Mouse (Mus musculus): ENCODE measurements around the gene Stard5. TPM values are rescaled to one million over a fixed set of nuclear protein-coding genes. Genes with fewer than 3 reads are reported as not detected.

Gene Stard5
- total and polyA plus RNA-seq, 2 experiments from 2014 or later = 12.1 to 20.0 TPM

DNA sequence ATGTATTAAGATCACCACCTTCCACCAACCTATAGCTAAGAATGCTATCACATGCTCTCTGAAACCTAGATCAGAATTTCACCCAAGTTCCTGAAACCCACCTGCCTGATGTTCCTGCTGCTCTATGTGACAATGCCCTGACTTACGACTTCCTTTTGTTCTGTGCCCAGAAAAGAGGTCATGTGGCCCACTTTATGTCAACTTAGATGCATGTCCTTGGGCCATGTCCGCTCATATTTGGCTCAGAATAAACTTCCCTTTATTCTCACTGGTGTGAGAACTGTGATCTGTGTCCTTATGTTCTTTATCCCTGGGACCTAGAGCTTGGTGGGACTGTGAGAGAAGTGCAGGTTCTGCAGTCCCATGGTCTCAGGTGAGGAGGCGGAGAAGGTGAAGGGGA is 45.5 kb downstream of the Stard5 start:
- WGBS = 66% methylated on average over 3 of the region's 3 CpGs
- Histone ChIP-seq H3K4me2 (ENCODE audit: low read depth, low read length) (no peak overlapping the region), H3K9me3 (replicated peaks; ENCODE audit: control insufficient read depth, low read length) (no peaks in the 10 kb centered on the region), H3K4me1 (ENCODE audit: control insufficient read depth, insufficient read depth) (no peaks in the 10 kb centered on the region), H3K9ac (replicated peaks; ENCODE audit: low read depth, low read length) (no peak overlapping the region), H3K4me3 (ENCODE audit: low read depth, low read length) (no peak overlapping the region), H3K27me3 (ENCODE audit: control insufficient read depth, insufficient read depth, low read length) (no peaks in the 10 kb centered on the region), H3K36me3 (replicated peaks; ENCODE audit: control insufficient read depth, insufficient read depth, low read length) (no peaks in the 10 kb centered on the region), H3K27ac (ENCODE audit: low read depth) (no peak overlapping the region)
- TF ChIP-seq CTCF (IDR thresholded peaks at IDR 0.05; ENCODE audit: low read depth) (no peak), EP300 (IDR thresholded peaks at IDR 0.05; ENCODE audit: low read depth) (no peak)
- ATAC-seq (ENCODE audit: insufficient read depth, low read depth) (no peak), DNase-seq (ENCODE audit: low spot score) (no peak)

DNA sequence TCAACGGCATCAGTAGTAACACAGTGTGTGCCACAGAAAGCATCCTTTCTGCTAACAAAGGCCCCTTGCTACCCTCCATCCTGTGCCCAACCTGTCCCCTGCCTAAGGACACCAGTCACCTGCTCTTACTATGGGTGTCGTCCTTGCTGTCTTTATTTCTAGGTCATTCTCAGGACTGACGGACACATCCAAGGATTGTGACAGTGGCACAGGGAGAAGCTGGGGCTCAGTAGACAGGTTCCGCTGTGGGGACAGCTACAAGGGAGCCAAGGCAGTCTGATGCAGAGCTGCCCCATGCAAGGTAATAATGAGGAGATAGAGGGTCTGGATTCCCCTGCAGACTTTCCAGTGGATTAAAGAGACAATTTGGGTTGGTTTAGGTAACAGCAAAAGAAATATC is 46.7 kb downstream of the Stard5 start:
- Histone ChIP-seq H3K4me3 (ENCODE audit: low read depth, low read length) (no peak overlapping the region), H3K4me1 (ENCODE audit: control insufficient read depth, insufficient read depth) (no peaks in the 10 kb centered on the region), H3K9me3 (replicated peaks; ENCODE audit: control insufficient read depth, low read length) (no peaks in the 10 kb centered on the region), H3K9ac (replicated peaks; ENCODE audit: low read depth, low read length) (no peak overlapping the region), H3K27ac (ENCODE audit: low read depth) (no peak overlapping the region), H3K27me3 (ENCODE audit: control insufficient read depth, insufficient read depth, low read length) (no peaks in the 10 kb centered on the region), H3K36me3 (replicated peaks; ENCODE audit: control insufficient read depth, insufficient read depth, low read length) (no peaks in the 10 kb centered on the region), H3K4me2 (ENCODE audit: low read depth, low read length) (no peak overlapping the region)
- ATAC-seq (ENCODE audit: insufficient read depth, low read depth) (no peak), DNase-seq (ENCODE audit: low spot score) (no peak)
- 78% methylated on average over 4 of the region's 4 CpGs for WGBS
- TF ChIP-seq CTCF (IDR thresholded peaks at IDR 0.05; ENCODE audit: low read depth) (no peak), EP300 (IDR thresholded peaks at IDR 0.05; ENCODE audit: low read depth) (no peak)

DNA sequence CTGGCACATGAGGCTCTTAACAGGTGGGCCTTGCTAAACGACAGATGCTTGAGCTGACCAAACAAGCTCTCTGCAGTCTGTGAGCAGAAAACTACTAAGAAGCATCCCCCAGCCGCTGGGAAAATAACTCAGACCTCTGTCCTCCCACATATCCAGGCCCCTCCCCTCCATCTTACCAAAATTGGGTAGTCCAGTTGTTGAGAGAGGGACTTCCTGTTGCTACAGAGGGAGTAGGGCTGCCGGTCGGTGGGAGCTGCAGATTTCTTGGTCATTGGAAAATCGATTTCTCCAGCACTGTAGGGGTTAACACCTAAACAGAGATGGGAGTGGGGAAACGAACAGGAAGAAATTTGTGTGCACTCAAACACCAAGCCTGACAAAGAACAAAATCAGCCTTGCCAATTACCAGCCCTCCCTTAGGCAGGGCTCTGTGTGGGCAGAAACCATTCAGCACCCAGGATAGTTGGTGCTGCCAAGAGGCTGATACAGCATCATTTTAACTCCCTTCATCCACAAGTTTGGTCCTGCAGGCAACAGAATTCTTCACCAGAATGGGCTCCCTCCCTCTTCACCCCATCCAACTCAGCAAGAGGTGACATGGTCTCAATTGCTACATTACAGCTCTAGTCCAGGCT is 51.0 kb downstream of the Stard5 start:
- no peak for DNase-seq (ENCODE audit: low spot score)

DNA sequence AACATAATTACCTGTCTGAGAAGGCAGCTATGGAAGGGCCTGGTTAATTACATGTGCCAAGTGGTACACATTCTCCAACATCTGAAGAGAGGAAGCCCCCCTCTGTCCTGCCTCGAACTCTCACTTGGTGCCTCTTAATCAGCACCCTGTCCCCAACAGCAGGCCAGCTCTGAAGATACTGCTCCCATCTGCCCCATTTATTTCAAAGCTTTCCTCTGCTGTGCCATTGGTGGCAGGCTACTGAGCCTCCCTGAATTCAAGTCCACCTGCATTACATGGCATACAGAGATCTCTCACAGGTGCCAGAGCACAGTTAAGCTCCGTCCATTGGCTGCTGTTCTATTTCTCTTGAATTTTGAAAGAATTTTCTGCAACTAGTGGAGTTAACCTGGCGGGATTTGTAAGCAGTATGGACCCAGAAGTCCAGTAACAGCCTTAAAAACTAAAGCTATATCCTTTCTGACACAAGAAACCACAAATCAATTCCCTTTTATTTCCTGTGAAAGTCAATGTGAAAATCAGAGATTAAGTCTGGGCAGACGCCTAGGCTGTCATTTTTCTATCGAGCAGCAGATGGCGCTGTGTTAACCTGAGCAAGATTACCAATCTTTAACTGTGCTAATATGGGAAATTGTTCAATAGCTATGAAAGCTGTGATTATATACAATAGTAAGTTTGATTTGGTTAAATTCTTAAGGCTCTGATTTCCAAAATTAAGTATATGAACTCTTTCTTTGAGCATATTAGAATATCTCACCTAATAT is 63.9 kb downstream of the Stard5 start:
- ATAC-seq (ENCODE audit: insufficient read depth, low read depth) (no peak), DNase-seq (ENCODE audit: low spot score) (peak; percentile 12)
- H3K4me3 ChIP-seq (ENCODE audit: low read depth, low read length) = no peak overlapping the region
- TF ChIP-seq CTCF (IDR thresholded peaks at IDR 0.05; ENCODE audit: low read depth) (peak; percentile 66), EP300 (IDR thresholded peaks at IDR 0.05; ENCODE audit: low read depth) (no peak)
- no peak overlapping the region for H3K9ac ChIP-seq (replicated peaks; ENCODE audit: low read depth, low read length)
- no peak overlapping the region for H3K4me2 ChIP-seq (ENCODE audit: low read depth, low read length)
- no peaks in the 10 kb centered on the region for H3K36me3 ChIP-seq (replicated peaks; ENCODE audit: control insufficient read depth, insufficient read depth, low read length)
- no peaks in the 10 kb centered on the region for H3K27me3 ChIP-seq (ENCODE audit: control insufficient read depth, insufficient read depth, low read length)
- H3K9me3 ChIP-seq (replicated peaks; ENCODE audit: control insufficient read depth, low read length) = no peaks in the 10 kb centered on the region
- no peaks in the 10 kb centered on the region for H3K4me1 ChIP-seq (ENCODE audit: control insufficient read depth, insufficient read depth)
- no peak overlapping the region for H3K27ac ChIP-seq (ENCODE audit: low read depth)
- 31% methylated on average over 6 of the region's 6 CpGs for WGBS

More for the DNA sequence above, 51.0 kb downstream of the Stard5 start:
- H3K4me3 ChIP-seq (ENCODE audit: low read depth, low read length) = no peak overlapping the region
- no peak overlapping the region for H3K27ac ChIP-seq (ENCODE audit: low read depth)
- no peak for ATAC-seq (ENCODE audit: insufficient read depth, low read depth)
- no peak overlapping the region for H3K9ac ChIP-seq (replicated peaks; ENCODE audit: low read depth, low read length)
- no peaks in the 10 kb centered on the region for H3K9me3 ChIP-seq (replicated peaks; ENCODE audit: control insufficient read depth, low read length)
- no peaks in the 10 kb centered on the region for H3K27me3 ChIP-seq (ENCODE audit: control insufficient read depth, insufficient read depth, low read length)
- TF ChIP-seq CTCF (IDR thresholded peaks at IDR 0.05; ENCODE audit: low read depth) (no peak), EP300 (IDR thresholded peaks at IDR 0.05; ENCODE audit: low read depth) (no peak)
- H3K4me1 ChIP-seq (ENCODE audit: control insufficient read depth, insufficient read depth) = 0 out of 2 replicates have a peak, but pooled peaks cover 4% of the 10 kb centered on the region
- no peak overlapping the region for H3K4me2 ChIP-seq (ENCODE audit: low read depth, low read length)
- 32% methylated on average over 6 of the region's 6 CpGs for WGBS
- H3K36me3 ChIP-seq (replicated peaks; ENCODE audit: control insufficient read depth, insufficient read depth, low read length) = no peaks in the 10 kb centered on the region

DNA sequence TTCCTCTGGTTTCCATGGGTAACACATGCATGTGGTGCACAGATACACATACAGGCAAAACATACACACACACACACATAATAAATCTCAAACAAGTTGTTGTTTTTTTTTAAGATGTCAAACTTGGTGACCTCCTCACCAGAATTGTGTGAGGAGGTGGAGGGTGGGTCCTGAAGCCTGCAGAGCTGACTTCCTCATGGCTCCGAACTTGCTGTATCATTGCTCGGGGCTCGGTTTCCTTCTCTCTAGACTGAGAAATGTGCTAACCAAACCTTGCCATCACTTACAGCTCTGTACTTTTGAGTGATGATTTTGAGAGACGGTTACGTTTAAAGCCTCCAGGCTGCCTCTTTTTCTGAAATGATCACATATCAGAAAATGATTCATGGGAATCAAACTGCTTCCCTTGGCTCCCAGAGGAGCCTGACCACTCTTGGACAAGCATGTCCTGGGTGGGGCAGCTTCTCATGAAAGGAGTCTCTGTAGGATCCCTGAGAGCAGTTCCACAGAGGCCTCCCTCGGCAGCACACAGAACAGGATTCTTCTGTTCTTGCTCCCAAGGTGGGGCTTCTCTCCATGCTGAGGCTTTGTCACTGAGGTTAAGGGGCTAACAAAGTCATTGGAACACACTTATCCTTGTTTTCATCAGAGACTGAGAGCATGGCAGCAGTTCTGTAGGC is 67.4 kb downstream of the Stard5 start:
- no peaks in the 10 kb centered on the region for H3K4me1 ChIP-seq (ENCODE audit: control insufficient read depth, insufficient read depth)
- H3K4me2 ChIP-seq (ENCODE audit: low read depth, low read length) = no peak overlapping the region
- H3K9ac ChIP-seq (replicated peaks; ENCODE audit: low read depth, low read length) = no peak overlapping the region
- 65% methylated on average over 6 of the region's 6 CpGs for WGBS
- ATAC-seq (ENCODE audit: insufficient read depth, low read depth) (no peak), DNase-seq (ENCODE audit: low spot score) (no peak)
- H3K27me3 ChIP-seq (ENCODE audit: control insufficient read depth, insufficient read depth, low read length) = no peaks in the 10 kb centered on the region
- H3K27ac ChIP-seq (ENCODE audit: low read depth) = no peak overlapping the region
- H3K4me3 ChIP-seq (ENCODE audit: low read depth, low read length) = no peak overlapping the region
- H3K36me3 ChIP-seq (replicated peaks; ENCODE audit: control insufficient read depth, insufficient read depth, low read length) = no peaks in the 10 kb centered on the region
- no peaks in the 10 kb centered on the region for H3K9me3 ChIP-seq (replicated peaks; ENCODE audit: control insufficient read depth, low read length)
- no peak for TF ChIP-seq EP300 (IDR thresholded peaks at IDR 0.05; ENCODE audit: low read depth)
- no peak for TF ChIP-seq CTCF (IDR thresholded peaks at IDR 0.05; ENCODE audit: low read depth)

Other genes with a start within 250 kb of the Stard5 start
- 0.04 and 0.23 TPM in 2 replicates for gene Tmc3, start 47.0 kb upstream of the Stard5 start, total RNA-seq (2014; rRNA removed; ENCODE audit: low replicate concordance)
- 0.38 and 0.49 TPM in 2 replicates for gene Tmc3, start 47.0 kb upstream of the Stard5 start, polyA plus RNA-seq (2015; fragmentation: Nextera tagmentation; extraction: Ambion mirVana)
- 4.3 and 4.6 TPM in 2 replicates for gene Il16, start 113.8 kb downstream of the Stard5 start, total RNA-seq (2014; rRNA removed; ENCODE audit: low replicate concordance)
- gene Il16, start 113.8 kb downstream of the Stard5 start, polyA plus RNA-seq (2015; fragmentation: Nextera tagmentation; extraction: Ambion mirVana) = 3.2 and 3.3 TPM in 2 replicates
- 0.50 TPM in 1 of 2 replicates, not detected in the other for gene Cfap161, start 162.9 kb downstream of the Stard5 start, total RNA-seq (2014; rRNA removed; ENCODE audit: low replicate concordance)
- gene Cfap161, start 162.9 kb downstream of the Stard5 start, polyA plus RNA-seq (2015; fragmentation: Nextera tagmentation; extraction: Ambion mirVana) = 0.78 and 0.90 TPM in 2 replicates